Mouse (Mus musculus) neural tube, embryonic 13.5 days (tissue): ENCODE data around the gene Gm44596. TPM values are rescaled to one million over a fixed set of nuclear protein-coding genes. Genes with fewer than 3 reads are reported as not detected.
"Not testable (repeated sequence)": the region's sequence is repeated elsewhere in the genome, so short reads cannot be mapped to it uniquely, and the experiment has no call there.

Source experiments
- ATAC-seq: fragments of 200-750 bp; cut with Nextera tagmentation; 2 replicates; pipeline ENCODE4 v1.8.0; 2017; ENCODE audit warnings: low read depth, mild to moderate bottlenecking, moderate TSS enrichment, moderate library complexity
- H3K27ac ChIP-seq: fragments of 300-500 bp; sonication (generic); replicated peaks from 2 replicates; pipeline ENCODE4 v1.5.1; 2015; ENCODE audit warnings: moderate library complexity, mild to moderate bottlenecking, inconsistent platforms
- H3K27me3 ChIP-seq: fragments of 300-500 bp; sonication (generic); 2 replicates; pipeline ENCODE4 v1.6.1; 2015; ENCODE audit warnings: mild to moderate bottlenecking, inconsistent platforms
- H3K36me3 ChIP-seq: fragments of 300-500 bp; sonication (generic); 2 replicates; pipeline ENCODE4 v1.6.1; 2015; ENCODE audit warnings: mild to moderate bottlenecking, inconsistent platforms
- H3K4me1 ChIP-seq: fragments of 300-500 bp; sonication (generic); replicated peaks from 2 replicates; pipeline ENCODE4 v1.6.1; 2015; ENCODE audit warnings: inconsistent platforms
- H3K4me2 ChIP-seq: fragments of 300-500 bp; sonication (generic); 2 replicates; pipeline ENCODE4 v1.6.1; 2015; ENCODE audit warnings: inconsistent platforms, mild to moderate bottlenecking, moderate library complexity
- H3K4me3 ChIP-seq: fragments of 300-500 bp; sonication (generic); 2 replicates; pipeline ENCODE4 v1.5.1; 2015; ENCODE audit warnings: mild to moderate bottlenecking, inconsistent platforms
- H3K9ac ChIP-seq: fragments of 300-500 bp; sonication (generic); 2 replicates; pipeline ENCODE4 v1.6.1; 2015; ENCODE audit warnings: moderate library complexity, mild to moderate bottlenecking, inconsistent platforms
- H3K9me3 ChIP-seq: fragments of 300-500 bp; sonication (generic); 2 replicates; pipeline ENCODE4 v1.6.1; 2016; ENCODE audit warnings: inconsistent platforms
- WGBS: fragments of 180-500 bp; shearing (Covaris S2); methylation state at CpG from one replicate; pipeline ENCODE4 v1.1.7; 2015; 5-methylcytosine and 5-hydroxymethylcytosine counted together
- polyA plus RNA-seq: library from polyadenylated mRNA; unstranded; fragments of >200 nt; fragmentation: Nextera tagmentation; extraction: Ambion mirVana; gene quantifications from 2 replicates; pipeline ENCODE4 v1.2.1, GENCODE M21; 2015

The Gm44596 gene
- polyA plus RNA-seq, 1 experiment from 2014 or later: not detected

GRCm38 (mm10) chr6:128358999-128359398 is 16.3 kb upstream of the Gm44596 start:
- H3K4me2 ChIP-seq: no peak overlapping the region
- H3K9me3 ChIP-seq: no peaks in the 10 kb centered on the region
- H3K9ac ChIP-seq: no peak overlapping the region
- no peak for ATAC-seq
- H3K27me3 ChIP-seq: no peaks in the 10 kb centered on the region
- H3K36me3 ChIP-seq: peaks cover 16% of the 10 kb centered on the region
- no peak overlapping the region for H3K4me3 ChIP-seq
- no peak overlapping the region for H3K27ac ChIP-seq
- H3K4me1 ChIP-seq: peaks cover 49% of the 10 kb centered on the region
- 7% methylated on average over 2 of the region's 2 CpGs for WGBS

GRCm38 (mm10) chr6:128361901-128362300 is 13.4 kb upstream of the Gm44596 start:
- ATAC-seq: no peak
- peak overlapping the region; percentile 98 for H3K4me2 ChIP-seq

DNA sequence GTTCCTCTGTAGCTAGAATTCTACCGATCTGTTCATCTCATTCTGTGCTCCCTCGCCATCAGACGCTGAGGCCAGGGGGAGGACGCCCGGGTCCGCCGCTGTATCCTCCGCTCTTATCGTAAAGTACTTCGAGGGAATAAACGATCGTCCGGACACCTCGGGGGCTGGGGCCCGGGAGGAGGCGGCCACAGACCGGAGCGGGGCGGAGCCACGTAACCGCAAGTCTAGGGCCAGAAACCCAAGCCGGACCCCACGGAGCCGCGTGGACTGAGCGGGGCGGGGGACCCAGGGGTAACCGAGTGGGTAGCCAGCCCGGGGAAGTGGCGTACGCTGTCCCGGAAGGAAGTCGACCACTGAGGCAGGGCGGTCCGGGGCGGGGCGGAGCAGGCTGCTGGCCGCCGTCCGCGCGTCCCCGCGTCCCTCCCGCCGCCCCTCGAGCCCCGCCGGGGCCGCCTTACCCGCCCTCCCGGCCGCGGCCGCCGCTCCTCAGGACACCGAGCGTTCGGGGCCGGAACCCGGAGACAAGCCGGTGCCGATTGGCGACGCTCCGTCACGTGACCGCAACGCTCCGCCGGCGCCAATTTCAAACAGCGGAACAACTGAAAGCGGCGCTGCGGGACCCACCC is 12.8 kb upstream of the Gm44596 start, which contains the start of the genes Rhno1 and Foxm1:
TSS of gene Rhno1 (minus strand) at position 531 of the 626 bp plus-strand sequence.
TSS of gene Foxm1 (plus strand) at position 587 of the 626 bp plus-strand sequence.
- Histone ChIP-seq H3K27me3 (no peaks in the 10 kb centered on the region), H3K36me3 (peaks cover 24% of the 10 kb centered on the region), H3K4me2 (peak within 1 kb of the TSS; percentile 98), H3K4me1 (peaks cover 31% of the 10 kb centered on the region), H3K9ac (peak within 1 kb of the TSS; percentile 87), H3K9me3 (no peaks in the 10 kb centered on the region), H3K27ac (peak within 1 kb of the TSS; percentile 90), H3K4me3 (peak within 1 kb of the TSS; percentile 81)
- WGBS: under 1% methylated on average over 54 of the region's 76 CpGs
- peak; percentile 91 for ATAC-seq

More at GRCm38 (mm10) chr6:128361901-128362300, 13.4 kb upstream of the Gm44596 start:
- H3K9ac ChIP-seq: peak overlapping the region; percentile 87
- H3K27ac ChIP-seq: peak overlapping the region; percentile 90
- H3K9me3 ChIP-seq: no peaks in the 10 kb centered on the region
- H3K36me3 ChIP-seq: peaks cover 23% of the 10 kb centered on the region
- H3K4me3 ChIP-seq: peak overlapping the region; percentile 81
- WGBS: 18% methylated on average over 9 of the region's 9 CpGs
- no peaks in the 10 kb centered on the region for H3K27me3 ChIP-seq
- H3K4me1 ChIP-seq: peaks cover 31% of the 10 kb centered on the region

GRCm38 (mm10) chr6:128363007-128363825 is 12.1 kb upstream of the Gm44596 start:
- Histone ChIP-seq H3K36me3 (peaks cover 22% of the 10 kb centered on the region), H3K4me3 (peak overlapping the region; percentile 81), H3K27ac (peak overlapping the region; percentile 90), H3K27me3 (no peaks in the 10 kb centered on the region), H3K4me2 (peak overlapping the region; percentile 98), H3K9ac (peak overlapping the region; percentile 87), H3K9me3 (no peaks in the 10 kb centered on the region), H3K4me1 (peaks cover 31% of the 10 kb centered on the region)
- ATAC-seq: no peak; the same call in 1 of the 2 replicates
- 1% methylated on average over 45 of the region's 46 CpGs for WGBS

GRCm38 (mm10) chr6:128364721-128365120 is 10.6 kb upstream of the Gm44596 start:
- no peak for ATAC-seq
- Histone ChIP-seq H3K27ac (no peak overlapping the region), H3K4me3 (no peak overlapping the region), H3K4me1 (peaks cover 28% of the 10 kb centered on the region), H3K9ac (no peak overlapping the region), H3K9me3 (no peaks in the 10 kb centered on the region), H3K4me2 (no peak overlapping the region), H3K36me3 (peaks cover 22% of the 10 kb centered on the region), H3K27me3 (no peaks in the 10 kb centered on the region)
- WGBS: 71% methylated on average over 6 of the region's 6 CpGs

DNA sequence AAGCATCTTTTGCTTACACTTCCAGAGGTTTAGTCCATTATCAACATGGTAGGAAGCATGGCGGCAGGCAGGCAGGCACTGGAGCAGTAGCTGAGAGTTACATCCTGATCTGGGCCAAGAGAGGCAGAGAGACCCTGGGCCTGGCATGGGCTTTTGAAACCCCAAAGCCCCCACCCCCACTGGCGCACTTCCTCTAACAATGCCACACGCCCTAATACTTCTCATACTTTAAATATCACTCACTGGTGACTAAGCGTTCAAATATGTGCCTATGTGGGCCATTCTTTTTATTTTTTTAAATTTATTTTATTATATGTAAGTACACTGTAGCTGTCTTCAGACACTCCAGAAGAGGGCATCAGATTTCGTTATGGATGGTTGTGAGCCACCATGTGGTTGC is 8.8 kb upstream of the Gm44596 start:
- H3K27ac ChIP-seq: no peak overlapping the region
- 95% methylated on average over 5 of the region's 5 CpGs for WGBS
- peaks cover 37% of the 10 kb centered on the region for H3K36me3 ChIP-seq
- no peak overlapping the region for H3K4me2 ChIP-seq
- peaks cover 11% of the 10 kb centered on the region for H3K4me1 ChIP-seq
- H3K27me3 ChIP-seq: no peaks in the 10 kb centered on the region
- no peaks in the 10 kb centered on the region for H3K9me3 ChIP-seq
- H3K9ac ChIP-seq: no peak overlapping the region
- no peak for ATAC-seq
- no peak overlapping the region for H3K4me3 ChIP-seq

GRCm38 (mm10) chr6:128370040-128370439 is 5.3 kb upstream of the Gm44596 start:
- no peak overlapping the region for H3K9ac ChIP-seq
- no peaks in the 10 kb centered on the region for H3K9me3 ChIP-seq
- WGBS: 93% methylated on average over 5 of the region's 5 CpGs
- no peak overlapping the region for H3K27ac ChIP-seq
- H3K4me2 ChIP-seq: no peak overlapping the region
- no peak overlapping the region for H3K4me3 ChIP-seq
- peaks cover 4% of the 10 kb centered on the region; the same call in 1 of the 2 replicates for H3K4me1 ChIP-seq
- no peaks in the 10 kb centered on the region for H3K27me3 ChIP-seq
- H3K36me3 ChIP-seq: peaks cover 63% of the 10 kb centered on the region
- ATAC-seq: no peak

DNA sequence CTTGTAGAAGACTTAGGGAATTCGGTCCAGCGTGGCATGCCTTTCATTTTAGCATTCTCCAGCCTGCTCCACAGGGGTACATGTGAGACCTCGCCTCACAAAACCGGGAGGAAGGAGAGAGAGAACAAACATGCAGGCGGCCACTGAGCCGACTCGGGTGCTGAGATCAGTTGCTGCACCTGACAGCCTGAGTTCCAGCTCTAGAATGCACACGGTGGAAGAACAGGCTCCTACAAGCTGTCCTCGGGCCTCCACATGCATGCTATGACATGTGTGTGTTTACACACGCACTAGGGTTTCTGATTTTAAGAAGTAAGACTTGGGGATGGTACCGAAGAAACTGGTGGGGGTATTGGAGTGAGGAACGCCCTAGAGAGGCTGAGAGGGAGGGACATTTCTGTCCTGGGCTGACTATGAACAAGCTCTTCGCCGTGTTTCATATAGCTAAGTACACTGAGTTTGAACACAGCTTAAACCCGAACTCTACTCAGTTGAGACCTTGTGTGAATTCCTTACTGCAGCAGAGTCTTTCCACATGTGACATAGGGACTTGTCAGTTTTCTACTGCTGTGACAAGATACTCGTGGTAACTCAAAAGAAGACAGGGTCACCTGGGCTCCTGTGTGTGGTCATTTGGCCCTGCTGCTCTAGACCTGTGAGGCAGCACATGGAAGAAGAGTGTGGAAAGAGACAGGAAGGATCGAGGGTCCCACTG is 1.2 kb downstream of the Gm44596 start:
- Histone ChIP-seq H3K4me1 (peaks cover 7% of the 10 kb centered on the region; the same call in 1 of the 2 replicates), H3K4me2 (no peak overlapping the region), H3K36me3 (peaks cover 26% of the 10 kb centered on the region), H3K9me3 (no peaks in the 10 kb centered on the region), H3K4me3 (no peak overlapping the region), H3K27ac (no peak overlapping the region), H3K27me3 (no peaks in the 10 kb centered on the region), H3K9ac (no peak overlapping the region)
- 92% methylated on average over 17 of the region's 17 CpGs for WGBS
- ATAC-seq: no peak

DNA sequence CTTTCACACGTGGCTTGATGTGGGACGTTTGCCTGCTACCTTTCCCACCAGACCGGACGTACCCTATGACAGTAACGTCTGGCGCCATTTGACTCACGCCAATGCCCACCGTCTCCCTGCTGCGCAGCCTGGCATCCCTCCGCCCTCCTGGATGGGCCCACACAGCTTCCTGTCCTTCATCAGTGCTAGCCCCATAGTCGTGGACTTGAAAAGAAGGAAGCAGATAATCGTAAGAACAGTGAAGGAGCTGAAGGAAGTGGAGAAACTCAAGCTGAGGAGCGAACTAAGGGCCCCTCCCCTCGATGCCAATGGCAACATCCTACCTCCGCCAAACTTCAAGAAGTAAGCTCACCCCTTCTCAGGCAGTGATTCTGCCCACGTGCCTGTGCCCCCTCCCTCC is 4.3 kb downstream of the Gm44596 start:
- WGBS: 83% methylated on average over 16 of the region's 16 CpGs
- no peak overlapping the region for H3K9ac ChIP-seq
- ATAC-seq: no peak
- H3K4me1 ChIP-seq: peaks cover 6% of the 10 kb centered on the region; the same call in 1 of the 2 replicates
- H3K9me3 ChIP-seq: no peaks in the 10 kb centered on the region
- no peak overlapping the region for H3K4me3 ChIP-seq
- H3K27me3 ChIP-seq: no peaks in the 10 kb centered on the region
- H3K27ac ChIP-seq: no peak overlapping the region
- no peaks in the 10 kb centered on the region for H3K36me3 ChIP-seq
- H3K4me2 ChIP-seq: no peak overlapping the region

- H3K27ac ChIP-seq, H3K4me3 ChIP-seq, H3K4me2 ChIP-seq, H3K36me3 ChIP-seq, H3K4me1 ChIP-seq, H3K9me3 ChIP-seq, H3K9ac ChIP-seq, ATAC-seq, H3K27me3 ChIP-seq: not testable (repeated sequence)
- 68% methylated on average over 1 of the region's 1 CpGs for WGBS
These were observed 5.4 kb downstream of the Gm44596 start for GRCm38 (mm10) chr6:128380594-128381167.

DNA sequence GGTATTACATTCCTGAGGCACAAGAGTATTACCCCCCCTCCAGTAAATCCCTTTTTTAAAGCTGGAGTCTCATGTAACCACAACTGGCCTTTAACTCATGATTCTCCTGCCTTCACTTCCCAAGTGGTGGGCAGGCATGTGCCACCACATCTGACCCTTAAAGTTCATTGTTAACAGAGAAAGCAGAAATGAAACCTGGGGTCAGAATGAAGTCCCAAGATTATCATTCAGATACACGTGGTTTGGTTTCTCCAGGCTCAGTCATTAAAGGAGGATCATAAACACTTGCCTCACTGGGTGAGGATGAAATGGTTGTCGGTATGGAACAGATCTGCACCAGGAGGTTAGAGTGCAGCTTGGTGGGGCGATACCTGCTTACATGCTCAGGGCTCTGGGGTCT is 6.0 kb downstream of the Gm44596 start:
- H3K36me3 ChIP-seq: no peaks in the 10 kb centered on the region
- H3K4me2 ChIP-seq: no peak overlapping the region
- H3K4me3 ChIP-seq: no peak overlapping the region
- H3K4me1 ChIP-seq: no peaks in the 10 kb centered on the region
- no peak overlapping the region for H3K9ac ChIP-seq
- 70% methylated on average over 3 of the region's 3 CpGs for WGBS
- ATAC-seq: no peak
- no peak overlapping the region for H3K27ac ChIP-seq
- no peaks in the 10 kb centered on the region for H3K27me3 ChIP-seq
- no peaks in the 10 kb centered on the region for H3K9me3 ChIP-seq
